Mouse (Mus musculus): ENCODE data around the gene Gm7579.
"Not testable (repeated sequence)": the region's sequence is repeated elsewhere in the genome, so short reads cannot be mapped to it uniquely, and the experiment has no call there.

- TF ChIP-seq CTCF, EP300 (IDR thresholded peaks at IDR 0.05; ENCODE audit: low read depth): not testable (repeated sequence)
Measured at GRCm38 (mm10) chr7:142206891-142207290, 4.8 kb upstream of the Gm7579 start.

Measured in heart, postnatal 0 days (tissue).